Mouse (Mus musculus): ENCODE measurements around the gene Csmd2. TPM values are rescaled to one million over a fixed set of nuclear protein-coding genes. Genes with fewer than 3 reads are reported as not detected.

Csmd2 gene
- polyA plus RNA-seq, 1 experiment from 2014 or later = 0.19 TPM

Other genes starting within 250 kb of the Csmd2 start
- not detected in 2 replicates for gene CK137956, start 16.9 kb upstream of the Csmd2 start, polyA plus RNA-seq (2015; fragmentation: Nextera tagmentation; extraction: Ambion mirVana)